Mouse (Mus musculus): Measurements from ENCODE around the gene Gadd45a. TPM values are rescaled to one million over a fixed set of nuclear protein-coding genes. Genes with fewer than 3 reads are reported as not detected.

Gene Gadd45a
- polyA plus RNA-seq, 1 experiment = 381 TPM

DNA sequence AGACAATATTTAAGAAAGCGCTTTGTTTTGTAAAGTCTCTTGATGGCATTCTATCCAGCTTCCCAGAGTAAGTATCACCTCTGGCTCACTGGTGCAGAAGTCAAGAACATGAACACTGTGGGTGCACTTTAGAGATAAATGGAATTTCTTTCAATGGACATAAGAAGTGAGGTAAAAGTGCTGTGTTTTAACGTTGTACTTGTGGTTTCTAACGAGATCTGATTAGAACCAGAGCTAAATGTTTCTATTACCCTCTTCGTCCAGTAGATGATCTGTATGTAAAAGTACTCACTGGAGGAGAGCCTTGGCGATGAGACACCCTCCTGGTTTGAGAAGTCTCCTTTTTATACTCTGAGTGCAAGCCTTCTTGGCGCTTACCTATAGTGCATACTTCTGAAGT, 48.2 kb downstream of the Gadd45a start:
- Histone ChIP-seq H3K79me2 (ENCODE audit: control insufficient read depth, insufficient read depth) (no peaks in the 10 kb centered on the region), H3K4me2 (ENCODE audit: low read depth) (no peak overlapping the region), H3ac (ENCODE audit: control insufficient read depth, insufficient read length) (no peak overlapping the region), H3K4me3 (no peak overlapping the region), H3K36me3 (ENCODE audit: control insufficient read depth, insufficient read depth) (no peaks in the 10 kb centered on the region), H3K27me3 (ENCODE audit: control insufficient read depth, insufficient read depth, insufficient read length) (no peaks in the 10 kb centered on the region)
- TF ChIP-seq POLR2A (IDR thresholded peaks at IDR 0.05; ENCODE audit: insufficient read length, low read depth) (no peak), TCF3 (IDR thresholded peaks at IDR 0.05; ENCODE audit: insufficient read length, low read depth) (no peak), POLR2AphosphoS2 (IDR thresholded peaks at IDR 0.05; ENCODE audit: insufficient read length, low read depth) (no peak), MYOD1 (IDR thresholded peaks at IDR 0.05; ENCODE audit: control insufficient read depth in 1 of 3, insufficient read length in 2 of 3, low read depth in 2 of 3) (no peak), REST (IDR thresholded peaks at IDR 0.05; ENCODE audit: insufficient read depth, insufficient read length) (no peak), MYOG (IDR thresholded peaks at IDR 0.05; ENCODE audit: control insufficient read depth in 1 of 3, insufficient read depth in 1 of 3, insufficient read length in 2 of 3, low read depth in 2 of 3) (no peak), MAX (IDR thresholded peaks at IDR 0.05; ENCODE audit: low read depth) (no peak), USF1 (IDR thresholded peaks at IDR 0.05; ENCODE audit: low read depth) (no peak), E2F4 (IDR thresholded peaks at IDR 0.05; ENCODE audit: insufficient read depth) (no peak), SRF (IDR thresholded peaks at IDR 0.05; ENCODE audit: control insufficient read depth, insufficient read length, low read depth) (no peak), TCF12 (IDR thresholded peaks at IDR 0.05; ENCODE audit: insufficient read depth, poor library complexity, severe bottlenecking) (no peak), CEBPB (IDR thresholded peaks at IDR 0.05; ENCODE audit: insufficient read depth, poor library complexity, severe bottlenecking) (no peak)

DNA sequence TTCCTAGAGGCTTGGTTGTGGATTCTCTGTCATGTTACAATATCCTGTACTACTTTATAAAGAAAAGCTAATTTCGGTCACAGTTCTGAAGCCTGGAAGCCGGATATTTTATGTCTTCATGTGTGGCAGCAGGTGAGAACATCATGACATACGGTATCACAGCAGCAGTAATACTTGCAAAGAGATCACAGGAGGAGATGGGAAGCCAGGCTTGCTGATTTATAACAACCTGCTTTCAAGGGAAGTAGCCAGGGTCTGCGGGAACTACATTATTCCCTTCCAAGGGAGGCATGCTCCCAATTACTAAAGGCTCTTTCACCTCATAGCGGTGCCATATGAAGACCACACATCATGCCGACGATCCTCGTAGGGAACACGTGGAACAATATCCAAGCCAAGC, 48.9 kb downstream of the Gadd45a start:
- TF ChIP-seq SRF (IDR thresholded peaks at IDR 0.05; ENCODE audit: control insufficient read depth, insufficient read length, low read depth) = no peak
- no peak for TF ChIP-seq POLR2A (IDR thresholded peaks at IDR 0.05; ENCODE audit: insufficient read length, low read depth)
- no peak for TF ChIP-seq CEBPB (IDR thresholded peaks at IDR 0.05; ENCODE audit: insufficient read depth, poor library complexity, severe bottlenecking)
- TF ChIP-seq MAX (IDR thresholded peaks at IDR 0.05; ENCODE audit: low read depth) = no peak
- TF ChIP-seq E2F4 (IDR thresholded peaks at IDR 0.05; ENCODE audit: insufficient read depth) = no peak
- TF ChIP-seq TCF3 (IDR thresholded peaks at IDR 0.05; ENCODE audit: insufficient read length, low read depth) = no peak
- TF ChIP-seq USF1 (IDR thresholded peaks at IDR 0.05; ENCODE audit: low read depth) = no peak
- no peak for TF ChIP-seq MYOG (IDR thresholded peaks at IDR 0.05; ENCODE audit: control insufficient read depth in 1 of 3, insufficient read depth in 1 of 3, insufficient read length in 2 of 3, low read depth in 2 of 3)
- no peak for TF ChIP-seq POLR2AphosphoS2 (IDR thresholded peaks at IDR 0.05; ENCODE audit: insufficient read length, low read depth)
- no peak for TF ChIP-seq REST (IDR thresholded peaks at IDR 0.05; ENCODE audit: insufficient read depth, insufficient read length)
- TF ChIP-seq MYOD1 (IDR thresholded peaks at IDR 0.05; ENCODE audit: control insufficient read depth in 1 of 3, insufficient read length in 2 of 3, low read depth in 2 of 3) = no peak
- no peak for TF ChIP-seq TCF12 (IDR thresholded peaks at IDR 0.05; ENCODE audit: insufficient read depth, poor library complexity, severe bottlenecking)
- Histone ChIP-seq H3K79me2 (ENCODE audit: control insufficient read depth, insufficient read depth) (no peaks in the 10 kb centered on the region), H3K27me3 (ENCODE audit: control insufficient read depth, insufficient read depth, insufficient read length) (no peaks in the 10 kb centered on the region), H3K4me2 (ENCODE audit: low read depth) (peak overlapping the region; percentile 53), H3K36me3 (ENCODE audit: control insufficient read depth, insufficient read depth) (no peaks in the 10 kb centered on the region), H3K4me3 (no peak overlapping the region), H3ac (ENCODE audit: control insufficient read depth, insufficient read length) (no peak overlapping the region)

DNA sequence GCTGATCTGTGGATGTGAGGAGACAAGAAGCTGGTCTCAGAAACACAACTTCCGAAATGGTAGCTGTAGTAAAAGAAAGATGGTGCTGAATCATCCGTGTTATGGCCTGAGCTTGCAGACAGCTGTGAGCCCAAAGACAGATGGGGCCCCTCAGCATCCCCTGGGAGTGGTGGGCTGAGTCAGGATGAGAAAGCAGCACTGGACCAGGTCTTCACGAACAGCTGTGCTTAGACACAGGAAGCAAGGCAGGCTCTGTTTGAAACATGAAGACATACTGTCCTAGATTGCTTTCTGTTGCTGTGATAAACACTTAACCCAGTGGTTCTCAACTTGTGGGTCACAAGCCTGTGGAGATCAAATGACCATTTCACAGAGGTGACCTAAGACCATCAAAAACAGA, 49.6 kb downstream of the Gadd45a start:
- H3K27me3 ChIP-seq (ENCODE audit: control insufficient read depth, insufficient read depth, insufficient read length) = no peaks in the 10 kb centered on the region
- no peak for TF ChIP-seq REST (IDR thresholded peaks at IDR 0.05; ENCODE audit: insufficient read depth, insufficient read length)
- TF ChIP-seq POLR2AphosphoS2 (IDR thresholded peaks at IDR 0.05; ENCODE audit: insufficient read length, low read depth) = no peak
- TF ChIP-seq POLR2A (IDR thresholded peaks at IDR 0.05; ENCODE audit: insufficient read length, low read depth) = no peak
- peak; percentile 85 to 99 (median 88) for TF ChIP-seq MYOG (IDR thresholded peaks at IDR 0.05; ENCODE audit: control insufficient read depth in 1 of 3, insufficient read depth in 1 of 3, insufficient read length in 2 of 3, low read depth in 2 of 3)
- TF ChIP-seq USF1 (IDR thresholded peaks at IDR 0.05; ENCODE audit: low read depth) = no peak
- no peak for TF ChIP-seq MAX (IDR thresholded peaks at IDR 0.05; ENCODE audit: low read depth)
- TF ChIP-seq TCF12 (IDR thresholded peaks at IDR 0.05; ENCODE audit: insufficient read depth, poor library complexity, severe bottlenecking) = peak; percentile 94
- TF ChIP-seq E2F4 (IDR thresholded peaks at IDR 0.05; ENCODE audit: insufficient read depth) = no peak
- TF ChIP-seq CEBPB (IDR thresholded peaks at IDR 0.05; ENCODE audit: insufficient read depth, poor library complexity, severe bottlenecking) = peak; percentile 65
- peak; percentile 79 for TF ChIP-seq TCF3 (IDR thresholded peaks at IDR 0.05; ENCODE audit: insufficient read length, low read depth)
- TF ChIP-seq MYOD1 (IDR thresholded peaks at IDR 0.05; ENCODE audit: control insufficient read depth in 1 of 3, insufficient read length in 2 of 3, low read depth in 2 of 3) = peak; percentile 71 to 99 (median 96)
- TF ChIP-seq SRF (IDR thresholded peaks at IDR 0.05; ENCODE audit: control insufficient read depth, insufficient read length, low read depth) = no peak

DNA sequence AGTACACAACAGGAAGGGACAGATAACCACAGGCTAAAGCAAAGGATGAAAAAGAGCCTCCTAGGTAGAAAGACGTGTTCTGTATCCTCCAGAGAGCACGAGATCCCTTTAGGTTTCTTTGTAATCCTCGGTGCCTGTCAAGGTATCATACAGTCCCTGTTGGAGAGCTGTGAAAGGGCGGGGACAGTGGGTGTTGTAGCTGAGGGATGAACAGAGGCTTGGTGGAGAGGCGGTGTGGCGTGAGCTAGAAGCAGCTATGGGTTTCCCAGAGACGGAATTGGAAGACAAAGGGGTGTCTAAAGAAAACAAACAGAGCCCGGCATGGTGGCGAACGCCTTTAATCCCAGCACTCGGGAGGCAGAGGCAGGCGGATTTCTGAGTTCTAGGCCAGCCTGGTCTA, 51.2 kb downstream of the Gadd45a start:
- no peak overlapping the region for H3K4me3 ChIP-seq
- H3K79me2 ChIP-seq (ENCODE audit: control insufficient read depth, insufficient read depth) = no peaks in the 10 kb centered on the region
- H3ac ChIP-seq (ENCODE audit: control insufficient read depth, insufficient read length) = no peak overlapping the region
- H3K36me3 ChIP-seq (ENCODE audit: control insufficient read depth, insufficient read depth) = no peaks in the 10 kb centered on the region
- no peak overlapping the region for H3K4me2 ChIP-seq (ENCODE audit: low read depth)
- TF ChIP-seq TCF12 (IDR thresholded peaks at IDR 0.05; ENCODE audit: insufficient read depth, poor library complexity, severe bottlenecking) (no peak), USF1 (IDR thresholded peaks at IDR 0.05; ENCODE audit: low read depth) (no peak), POLR2A (IDR thresholded peaks at IDR 0.05; ENCODE audit: insufficient read length, low read depth) (no peak), SRF (IDR thresholded peaks at IDR 0.05; ENCODE audit: control insufficient read depth, insufficient read length, low read depth) (no peak), REST (IDR thresholded peaks at IDR 0.05; ENCODE audit: insufficient read depth, insufficient read length) (no peak), E2F4 (IDR thresholded peaks at IDR 0.05; ENCODE audit: insufficient read depth) (no peak), MAX (IDR thresholded peaks at IDR 0.05; ENCODE audit: low read depth) (no peak), CEBPB (IDR thresholded peaks at IDR 0.05; ENCODE audit: insufficient read depth, poor library complexity, severe bottlenecking) (no peak), MYOD1 (IDR thresholded peaks at IDR 0.05; ENCODE audit: control insufficient read depth in 1 of 3, insufficient read length in 2 of 3, low read depth in 2 of 3) (no peak), TCF3 (IDR thresholded peaks at IDR 0.05; ENCODE audit: insufficient read length, low read depth) (no peak)
- no peaks in the 10 kb centered on the region for H3K27me3 ChIP-seq (ENCODE audit: control insufficient read depth, insufficient read depth, insufficient read length)

More for the DNA sequence above, 49.6 kb downstream of the Gadd45a start:
- H3ac ChIP-seq (ENCODE audit: control insufficient read depth, insufficient read length) = no peak overlapping the region
- no peaks in the 10 kb centered on the region for H3K36me3 ChIP-seq (ENCODE audit: control insufficient read depth, insufficient read depth)
- H3K79me2 ChIP-seq (ENCODE audit: control insufficient read depth, insufficient read depth) = no peaks in the 10 kb centered on the region
- no peak overlapping the region for H3K4me3 ChIP-seq
- peak overlapping the region; percentile 53 for H3K4me2 ChIP-seq (ENCODE audit: low read depth)

All from myocyte (in vitro differentiated cells).